In the genomic region with DNA sequence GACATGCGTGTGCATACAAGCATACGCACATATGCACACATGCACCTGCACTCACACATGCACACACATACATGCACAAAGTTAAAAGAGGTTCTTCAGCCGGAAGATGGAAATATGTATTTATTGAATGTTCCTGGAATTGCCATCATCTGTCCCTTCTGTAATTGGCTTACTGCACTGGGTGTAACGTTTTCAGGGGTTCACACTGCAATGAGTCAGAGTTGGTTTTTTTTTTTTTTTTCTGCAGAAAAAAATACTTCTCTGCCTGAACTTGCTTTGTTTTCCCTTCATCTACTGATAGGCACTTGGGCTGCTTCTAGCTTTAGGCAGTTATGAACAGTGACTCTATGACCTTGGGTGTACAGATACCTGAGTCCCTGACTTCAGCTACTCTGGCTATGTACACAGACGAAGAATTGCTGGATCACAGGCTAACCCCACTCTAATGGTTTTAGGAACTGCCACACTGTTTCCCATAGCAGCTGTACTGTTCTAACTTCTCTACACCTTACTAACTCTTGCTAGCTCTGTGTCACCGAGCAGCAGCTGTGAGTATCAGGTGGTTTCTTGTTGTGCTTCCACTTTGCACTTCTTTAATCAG, we compare ENCODE assay signal across 17 mouse cellular contexts.
A peak's percentile ranks its signal among the peaks of the same experiment; 100 is the strongest.
DNase-seq lines count a peak whose midpoint lies in the region; ATAC-seq and TF ChIP-seq lines count a peak whose summit lies in the region.
"Had no signal": no experiment of that assay in that cellular context is flagged by ENCODE, and none has a peak within 500 bp of the region (broad histone marks: within the 10 kb centered on the region; RNA-seq: fewer than 3 reads in every experiment).

No protein-coding gene starts in this region.

- TF ChIP-seq CTCF in intestine, postnatal 0 days (IDR thresholded peaks at IDR 0.05; ENCODE audit: low read depth) = no peak

- peak; percentile 31 for DNase-seq in 416B (ENCODE audit: low read depth)
- DNase-seq in MN1 (ENCODE audit: low spot score) = peak; percentile 14
- DNase-seq in thymus, postnatal 10 days (ENCODE audit: low spot score in 2 of 2) = no peak
- DNase-seq in layer of hippocampus, adult 8-10 months (ENCODE audit: low spot score in 2 of 2) = no peak
- DNase-seq: adrenal gland, adult 8-10 months; cerebellum, adult 11 months; layer of hippocampus, postnatal 36 days; liver; lung, adult 2 months; thymus, postnatal 4 days had no signal

- peak; percentile 55 for ATAC-seq in intestine, embryonic 15.5 days
- ATAC-seq in intestine, postnatal 0 days = no peak
- peak; percentile 67 for ATAC-seq in stomach, embryonic 14.5 days (ENCODE audit: insufficient number of reproducible peaks, insufficient read depth, low FRiP score, low read depth)
- ATAC-seq: CD4-positive, CD25-positive, alpha-beta regulatory T cell, adult 4 months; midbrain, embryonic 15.5 days had no signal

- H3K27me3 ChIP-seq in intestine, embryonic 15.5 days (replicated peaks) = no peaks in the 10 kb centered on the region
- H3K27me3 ChIP-seq in intestine, postnatal 0 days (replicated peaks; ENCODE audit: control insufficient read depth, insufficient read depth, low read length) = no peaks in the 10 kb centered on the region
- no peaks in the 10 kb centered on the region for H3K27me3 ChIP-seq in stomach, embryonic 14.5 days (ENCODE audit: control insufficient read depth, insufficient read depth, low read length)
- H3K27me3 ChIP-seq: embryonic facial prominence, embryonic 13.5 days; forebrain, embryonic 12.5 days; midbrain, embryonic 15.5 days had no signal

- WGBS in intestine, embryonic 15.5 days = 57% methylated on average over 6 of the region's 6 CpGs
- WGBS in intestine, postnatal 0 days = 48% methylated on average over 6 of the region's 6 CpGs
- WGBS in stomach, embryonic 14.5 days = 57% methylated on average over 6 of the region's 6 CpGs

- peaks cover 5% of the 10 kb centered on the region; the same call in 1 of the 2 replicates for H3K4me1 ChIP-seq in intestine, embryonic 15.5 days (replicated peaks)
- H3K4me1 ChIP-seq in intestine, postnatal 0 days (replicated peaks; ENCODE audit: control insufficient read depth, insufficient read depth, low read length) = no peaks in the 10 kb centered on the region
- no peaks in the 10 kb centered on the region; the same call in 1 of the 2 replicates for H3K4me1 ChIP-seq in stomach, embryonic 14.5 days (ENCODE audit: control insufficient read depth, insufficient read depth, low read length)
- H3K4me1 ChIP-seq: midbrain, embryonic 15.5 days had no signal

- no peaks in the 10 kb centered on the region for H3K36me3 ChIP-seq in intestine, embryonic 15.5 days
- H3K36me3 ChIP-seq in intestine, postnatal 0 days (ENCODE audit: control insufficient read depth, insufficient read depth) = peaks cover 3% of the 10 kb centered on the region
- no peaks in the 10 kb centered on the region for H3K36me3 ChIP-seq in stomach, embryonic 14.5 days (ENCODE audit: control insufficient read depth, insufficient read depth, low read length)
- H3K36me3 ChIP-seq: embryonic facial prominence, embryonic 13.5 days; midbrain, embryonic 15.5 days had no signal

- no peak overlapping the region for H3K9ac ChIP-seq in intestine, embryonic 15.5 days
- H3K9ac ChIP-seq in intestine, postnatal 0 days (ENCODE audit: low read depth, low read length) = no peak overlapping the region
- no peak overlapping the region for H3K9ac ChIP-seq in stomach, embryonic 14.5 days (replicated peaks; ENCODE audit: low read depth, low read length)
- H3K9ac ChIP-seq: embryonic facial prominence, embryonic 13.5 days; forebrain, embryonic 12.5 days; midbrain, embryonic 15.5 days had no signal

- H3K27ac ChIP-seq in intestine, embryonic 15.5 days = no peak overlapping the region
- H3K27ac ChIP-seq in intestine, postnatal 0 days (ENCODE audit: low read depth, low read length) = no peak overlapping the region
- H3K27ac ChIP-seq in stomach, embryonic 14.5 days (ENCODE audit: low read length) = no peak overlapping the region
- H3K27ac ChIP-seq: embryonic facial prominence, embryonic 13.5 days; forebrain, embryonic 12.5 days; midbrain, embryonic 15.5 days had no signal

- no peak overlapping the region for H3K4me3 ChIP-seq in intestine, embryonic 15.5 days (replicated peaks)
- H3K4me3 ChIP-seq in intestine, postnatal 0 days (ENCODE audit: low read depth, low read length) = no peak overlapping the region
- H3K4me3 ChIP-seq in stomach, embryonic 14.5 days (ENCODE audit: low read depth, low read length) = no peak overlapping the region
- H3K4me3 ChIP-seq: embryonic facial prominence, embryonic 13.5 days; forebrain, embryonic 12.5 days; midbrain, embryonic 15.5 days had no signal

- no peaks in the 10 kb centered on the region for H3K9me3 ChIP-seq in intestine, embryonic 15.5 days
- H3K9me3 ChIP-seq in intestine, postnatal 0 days (ENCODE audit: control insufficient read depth) = no peaks in the 10 kb centered on the region
- no peaks in the 10 kb centered on the region for H3K9me3 ChIP-seq in stomach, embryonic 14.5 days (ENCODE audit: control insufficient read depth, low read depth, low read length)
- H3K9me3 ChIP-seq: embryonic facial prominence, embryonic 13.5 days; forebrain, embryonic 12.5 days; midbrain, embryonic 15.5 days had no signal

- no peak overlapping the region for H3K4me2 ChIP-seq in intestine, embryonic 15.5 days (replicated peaks)
- no peak overlapping the region; the same call in 1 of the 2 replicates for H3K4me2 ChIP-seq in intestine, postnatal 0 days (replicated peaks; ENCODE audit: low read depth)
- H3K4me2 ChIP-seq in stomach, embryonic 14.5 days (replicated peaks; ENCODE audit: low read depth, low read length) = no peak overlapping the region
- H3K4me2 ChIP-seq: embryonic facial prominence, embryonic 13.5 days; forebrain, embryonic 12.5 days; midbrain, embryonic 15.5 days had no signal

Comparison
In these comparisons a context has a peak if more than half of its experiments do, and no peak if none do; other contexts are left out.
1. DNase-seq: peak in 416B (single experiment) and MN1 (single experiment); none in thymus, postnatal 10 days (0 of 2) and layer of hippocampus, adult 8-10 months (0 of 2).